35 mouse cellular contexts compared by ENCODE assay signal in genomic region chr12:53849263-53849662, GRCm38 (mm10).
"Had no signal": no experiment of that assay in that cellular context is flagged by ENCODE, and none has a peak within 500 bp of the region (broad histone marks: within the 10 kb centered on the region; RNA-seq: fewer than 3 reads in every experiment).

No protein-coding gene starts in this region.

- ATAC-seq: hindbrain, embryonic 16.5 days; hindbrain, postnatal 0 days; inflammation-experienced regulatory T-cells, adult 6 months; intestine, embryonic 15.5 days; intestine, embryonic 16.5 days; intestine, postnatal 0 days had no signal

- DNase-seq: heart, adult 2 months; heart, postnatal 14 days; heart, postnatal 36 days; heart, postnatal 4 days; kidney, adult 11 months; kidney, adult 18-20 months; kidney, adult 2 months; kidney, adult 8-10 months; kidney, adult 9 months; kidney, postnatal 10 days; kidney, postnatal 14 days; kidney, postnatal 25 days; kidney, postnatal 36 days; kidney, postnatal 4 days; layer of hippocampus, adult 9-11 months; layer of hippocampus, postnatal 36 days had no signal

- H3K27ac ChIP-seq: heart, adult 2 months; heart, embryonic 10.5 days; heart, embryonic 13.5 days; heart, embryonic 15.5 days; hindbrain, embryonic 10.5 days; hindbrain, embryonic 12.5 days; hindbrain, embryonic 13.5 days; hindbrain, embryonic 14.5 days; hindbrain, embryonic 15.5 days; hindbrain, postnatal 0 days; intestine, embryonic 15.5 days; kidney, embryonic 15.5 days; kidney, postnatal 0 days; layer of hippocampus, adult 2 months had no signal

- H3K4me1 ChIP-seq: heart, embryonic 10.5 days; heart, embryonic 15.5 days; hindbrain, embryonic 10.5 days; kidney, embryonic 15.5 days had no signal

- H3K36me3 ChIP-seq: heart, embryonic 10.5 days; heart, embryonic 12.5 days; heart, embryonic 13.5 days; heart, embryonic 15.5 days; hindbrain, embryonic 10.5 days; hindbrain, embryonic 12.5 days; hindbrain, embryonic 13.5 days; hindbrain, embryonic 15.5 days; intestine, embryonic 15.5 days; kidney, embryonic 15.5 days had no signal

- H3K4me2 ChIP-seq: heart, embryonic 11.5 days; heart, embryonic 12.5 days; heart, embryonic 13.5 days; heart, embryonic 15.5 days; hindbrain, embryonic 12.5 days; hindbrain, embryonic 13.5 days; hindbrain, embryonic 14.5 days; hindbrain, embryonic 15.5 days; intestine, embryonic 15.5 days; kidney, embryonic 15.5 days had no signal

- H3K4me3 ChIP-seq: heart, adult 2 months; heart, embryonic 10.5 days; heart, embryonic 12.5 days; heart, embryonic 13.5 days; heart, embryonic 15.5 days; hindbrain, embryonic 10.5 days; hindbrain, embryonic 12.5 days; hindbrain, embryonic 13.5 days; hindbrain, embryonic 15.5 days; intestine, embryonic 15.5 days; kidney, embryonic 15.5 days; layer of hippocampus, adult 2 months had no signal

- H3K9me3 ChIP-seq: heart, embryonic 10.5 days; heart, embryonic 12.5 days; heart, embryonic 13.5 days; heart, embryonic 15.5 days; hindbrain, embryonic 10.5 days; hindbrain, embryonic 12.5 days; hindbrain, embryonic 13.5 days; hindbrain, embryonic 15.5 days; intestine, embryonic 15.5 days; kidney, embryonic 15.5 days had no signal

- H3K9ac ChIP-seq: heart, embryonic 12.5 days; heart, embryonic 13.5 days; heart, embryonic 15.5 days; hindbrain, embryonic 12.5 days; hindbrain, embryonic 13.5 days; hindbrain, embryonic 14.5 days; hindbrain, embryonic 15.5 days; intestine, embryonic 15.5 days; kidney, embryonic 15.5 days had no signal

- H3K27me3 ChIP-seq: heart, embryonic 12.5 days; heart, embryonic 13.5 days; heart, embryonic 15.5 days; hindbrain, embryonic 12.5 days; hindbrain, embryonic 13.5 days; hindbrain, embryonic 15.5 days; intestine, embryonic 15.5 days; kidney, embryonic 15.5 days had no signal
